ENCODE assay signal across 9 mouse cellular contexts in the genomic region with DNA sequence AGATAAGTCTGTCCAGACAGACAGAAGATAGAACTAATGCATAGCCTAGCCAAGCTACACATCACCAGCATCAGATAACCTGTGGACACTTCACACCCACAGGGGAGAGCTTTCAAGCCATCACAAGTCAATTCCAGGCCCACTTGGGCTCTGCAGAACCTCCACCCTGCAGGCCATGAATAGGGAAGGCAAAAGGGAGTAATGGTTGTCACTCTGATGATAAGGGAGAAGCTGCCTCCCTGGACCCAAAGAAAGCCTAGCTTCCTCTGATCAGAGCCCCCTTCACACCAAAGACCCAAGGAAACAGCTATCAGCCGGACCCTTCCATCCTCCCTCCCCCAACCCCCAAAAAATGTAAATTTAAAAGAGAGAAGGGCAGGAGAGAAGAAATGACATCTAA. TPM values are rescaled to one million over a fixed set of nuclear protein-coding genes. Genes with fewer than 3 reads are reported as not detected.
A peak's percentile ranks its signal among the peaks of the same experiment; 100 is the strongest.
DNase-seq lines count a peak whose midpoint lies in the region; ATAC-seq and TF ChIP-seq lines count a peak whose summit lies in the region.
"Had no signal": no experiment of that assay in that cellular context is flagged by ENCODE, and none has a peak within 500 bp of the region (broad histone marks: within the 10 kb centered on the region; RNA-seq: fewer than 3 reads in every experiment).

No protein-coding gene starts in this region.

- no peak overlapping the region for H3K27ac ChIP-seq in heart, embryonic 14.5 days (replicated peaks in 1 of 2; ENCODE audit: control insufficient read depth in 1 of 2, insufficient read depth in 1 of 2, low read depth in 2 of 2, low read length in 2 of 2)
- no peak overlapping the region for H3K27ac ChIP-seq in ES-E14 (ENCODE audit: insufficient read depth, low read depth, low read length, poor library complexity, severe bottlenecking)
- H3K27ac ChIP-seq in forebrain, embryonic 16.5 days (ENCODE audit: low read length) = peak overlapping the region; percentile 41
- peak overlapping the region; percentile 45; the same call in 1 of the 2 replicates for H3K27ac ChIP-seq in liver, embryonic 16.5 days (ENCODE audit: low read length)

- in situ Hi-C loops in ES-E14 (cut with MboI; ENCODE audit: low sequenced_read_pairs in 2 of 2, unreplicated experiment in 2 of 2) = no loop called here

- peaks cover 5 to 17% of the 10 kb centered on the region in 2 experiments for H3K4me1 ChIP-seq in heart, embryonic 14.5 days (ENCODE audit: control insufficient read depth in 2 of 2, insufficient read depth in 2 of 2, low read length in 2 of 2)
- peaks cover 0 to 5% of the 10 kb centered on the region in 2 experiments; a peak in 2 of 4 replicates for H3K4me1 ChIP-seq in ES-E14 (ENCODE audit: control insufficient read depth in 2 of 2, insufficient read depth in 2 of 2, low read length in 2 of 2, poor library complexity in 1 of 2)
- peaks cover 12% of the 10 kb centered on the region for H3K4me1 ChIP-seq in forebrain, embryonic 16.5 days (replicated peaks; ENCODE audit: control insufficient read depth, insufficient read depth, low read length)
- H3K4me1 ChIP-seq in liver, embryonic 16.5 days (ENCODE audit: control insufficient read depth, low read depth, low read length) = peaks cover 13% of the 10 kb centered on the region

- H3K9ac ChIP-seq in heart, embryonic 14.5 days (ENCODE audit: low read length) = peak overlapping the region; percentile 96
- peak overlapping the region; percentile 24; the same call in 1 of the 2 replicates for H3K9ac ChIP-seq in ES-E14 (ENCODE audit: insufficient read depth, low read depth, low read length, poor library complexity, severe bottlenecking)
- H3K9ac ChIP-seq in forebrain, embryonic 16.5 days (replicated peaks; ENCODE audit: low read depth, low read length) = peak overlapping the region; percentile 85
- H3K9ac ChIP-seq in liver, embryonic 16.5 days (ENCODE audit: low read depth, low read length) = peak overlapping the region; percentile 90

- H3K4me3 ChIP-seq in heart, embryonic 14.5 days (ENCODE audit: control insufficient read depth in 1 of 2, insufficient read depth in 1 of 2, low read depth in 1 of 2, low read length in 2 of 2) = peak overlapping the region; percentile 62 to 94
- H3K4me3 ChIP-seq in ES-E14 (ENCODE audit: insufficient read depth in 1 of 2, low read depth in 1 of 2, low read length in 2 of 2, poor library complexity in 1 of 2, severe bottlenecking in 1 of 2) = peak overlapping the region; percentile 88 to 97; a peak in 3 of 4 replicates
- peak overlapping the region; percentile 64 for H3K4me3 ChIP-seq in forebrain, embryonic 16.5 days (replicated peaks; ENCODE audit: low read length)
- peak overlapping the region; percentile 90 for H3K4me3 ChIP-seq in liver, embryonic 16.5 days (ENCODE audit: low read depth, low read length)

- intact Hi-C loops in heart, postnatal 25 days (cut with DNase I) = loop anchor here (10.0 kb wide), 2 partner anchors 344 to 504 kb away; partner anchors contain the start of genes Kiz and Xrn2

- DNase-seq in heart, postnatal 25 days (ENCODE audit: low spot score) = no peak
- no peak for DNase-seq in ES-E14 (ENCODE audit: low read depth, low spot score)
- DNase-seq in gastrocnemius, postnatal 10 days = no peak
- DNase-seq in urinary bladder, postnatal 10 days (ENCODE audit: low spot score) = no peak
- no peak for DNase-seq in retina, postnatal 1 day
- DNase-seq: thymus, adult 18-20 months had no signal

- WGBS in heart, embryonic 14.5 days = 27% methylated on average over 1 of the region's 1 CpGs
- 16% methylated on average over 1 of the region's 1 CpGs for WGBS in forebrain, embryonic 16.5 days
- WGBS in liver, embryonic 16.5 days (ENCODE audit: insufficient replicate concordance) = 0% methylated on average over 1 of the region's 1 CpGs

- no peaks in the 10 kb centered on the region for H3K27me3 ChIP-seq in heart, embryonic 14.5 days (ENCODE audit: control insufficient read depth, insufficient read depth, low read length)
- no peaks in the 10 kb centered on the region for H3K27me3 ChIP-seq in forebrain, embryonic 16.5 days (replicated peaks; ENCODE audit: control insufficient read depth, insufficient read depth, low read length)
- H3K27me3 ChIP-seq in liver, embryonic 16.5 days (ENCODE audit: control insufficient read depth, insufficient read depth, low read depth, low read length) = no peaks in the 10 kb centered on the region

- ATAC-seq in heart, embryonic 14.5 days (ENCODE audit: insufficient number of reproducible peaks, insufficient read depth, low FRiP score, low read depth) = no peak
- ATAC-seq in forebrain, embryonic 16.5 days = no peak
- no peak for ATAC-seq in liver, embryonic 16.5 days (ENCODE audit: low read depth)

- no peaks in the 10 kb centered on the region for H3K9me3 ChIP-seq in heart, embryonic 14.5 days (ENCODE audit: control insufficient read depth, low read length)
- H3K9me3 ChIP-seq in ES-E14 (ENCODE audit: control insufficient read depth, insufficient read depth, low read depth, low read length) = no peaks in the 10 kb centered on the region
- no peaks in the 10 kb centered on the region for H3K9me3 ChIP-seq in forebrain, embryonic 16.5 days (ENCODE audit: control insufficient read depth, low read length)
- no peaks in the 10 kb centered on the region for H3K9me3 ChIP-seq in liver, embryonic 16.5 days (replicated peaks; ENCODE audit: control insufficient read depth, low read length)

- no peaks in the 10 kb centered on the region for H3K36me3 ChIP-seq in heart, embryonic 14.5 days (ENCODE audit: control insufficient read depth, insufficient read depth, low read length)
- no peaks in the 10 kb centered on the region for H3K36me3 ChIP-seq in ES-E14 (ENCODE audit: control insufficient read depth, insufficient read depth, low read length, poor library complexity, severe bottlenecking)
- H3K36me3 ChIP-seq in forebrain, embryonic 16.5 days (ENCODE audit: control insufficient read depth, insufficient read depth) = no peaks in the 10 kb centered on the region
- no peaks in the 10 kb centered on the region for H3K36me3 ChIP-seq in liver, embryonic 16.5 days (ENCODE audit: control insufficient read depth, insufficient read depth)

- H3K4me2 ChIP-seq in heart, embryonic 14.5 days (ENCODE audit: low read length) = peak overlapping the region; percentile 79
- peak overlapping the region; percentile 67 for H3K4me2 ChIP-seq in forebrain, embryonic 16.5 days (ENCODE audit: low read length)
- peak overlapping the region; percentile 94 for H3K4me2 ChIP-seq in liver, embryonic 16.5 days (ENCODE audit: low read depth, low read length)

TF ChIP-seq in ES-E14, 5 proteins besides CTCF, POLR2A, EP300 and RAD21:
- TF ChIP-seq ZC3H11A (IDR thresholded peaks at IDR 0.05; ENCODE audit: borderline replicate concordance, low read depth, low read length) (no peak), MAFK (IDR thresholded peaks at IDR 0.05; ENCODE audit: insufficient read depth, low read depth, low read length) (no peak), ZNF384 (IDR thresholded peaks at IDR 0.05; ENCODE audit: low read depth, low read length) (no peak), CHD2 (IDR thresholded peaks at IDR 0.05; ENCODE audit: low read depth, low read length) (no peak), HCFC1 (IDR thresholded peaks at IDR 0.05; ENCODE audit: borderline replicate concordance, insufficient read depth, low read length) (no peak)

RNA-seq across cellular contexts. Expression of gene Ralgapa2, which starts 1.4 kb away (rescaled TPM):
- polyA plus RNA-seq in heart, embryonic 14.5 days (2014; fragmentation: Nextera tagmentation; extraction: Ambion mirVana) = 11.0 and 13.0 TPM in 2 replicates
- total RNA-seq in heart, postnatal 25 days (2021) = 10 to 100 TPM; 40.4 to 46.1 TPM
- 23.0 and 25.6 TPM in 2 replicates for total RNA-seq in ES-E14 (2012; rRNA removed)
- 13.6 and 14.0 TPM in 2 replicates for polyA plus RNA-seq in forebrain, embryonic 16.5 days (2015; fragmentation: Nextera tagmentation; extraction: Ambion mirVana)
- polyA plus RNA-seq in liver, embryonic 16.5 days (2015; fragmentation: Nextera tagmentation; extraction: Ambion mirVana) = 4.5 and 5.9 TPM in 2 replicates
- 1 to 10 TPM; 4.2 to 7.0 TPM for total RNA-seq in gastrocnemius, postnatal 10 days (2021)

Comparison
In these comparisons a context has a peak if more than half of its experiments do, and no peak if none do; other contexts are left out.
1. H3K27ac ChIP-seq: peak in forebrain, embryonic 16.5 days (single experiment) and liver, embryonic 16.5 days (single experiment); none in heart, embryonic 14.5 days (0 of 2) and ES-E14 (single experiment).
2. H3K9ac ChIP-seq: peak in every context shown above with its lines; median percentile 96 in heart, embryonic 14.5 days; 90 in liver, embryonic 16.5 days; 85 in forebrain, embryonic 16.5 days; 24 in ES-E14.
3. Peak in every context shown above with its lines, with median percentiles within 50 percentile points of each other: H3K4me2 ChIP-seq and H3K4me3 ChIP-seq.